Mouse (Mus musculus): Measurements from ENCODE around the gene Terb2. TPM values are rescaled to one million over a fixed set of nuclear protein-coding genes. Genes with fewer than 3 reads are reported as not detected.
A peak's percentile ranks its signal among the peaks of the same experiment; 100 is the strongest.

Gene Terb2
- total and polyA plus RNA-seq, 3 experiments, result not detected

DNA sequence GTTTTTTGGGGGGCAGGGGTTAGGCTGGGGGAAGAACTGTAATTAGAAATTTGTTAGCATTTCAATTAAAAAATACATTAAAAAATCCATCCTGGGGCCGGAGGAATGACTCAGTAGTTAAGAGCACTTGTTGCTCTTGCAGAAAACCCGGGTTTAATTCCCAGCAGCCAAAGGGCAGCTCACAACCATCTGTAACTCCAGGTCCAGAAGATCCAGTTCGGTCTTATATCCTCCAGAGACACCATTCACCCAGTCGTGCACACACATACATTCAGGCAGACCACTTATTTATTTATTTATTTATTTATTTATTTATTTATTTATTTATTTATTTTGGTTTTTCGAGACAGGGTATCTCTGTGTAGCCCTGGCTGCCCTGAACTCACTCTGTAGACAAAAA is 47.3 kb downstream of the Terb2 start:
- H3K4me1 ChIP-seq (ENCODE audit: control insufficient read depth in 1 of 2, insufficient read depth in 2 of 2, low read length in 2 of 2), result peaks cover 7 to 9% of the 10 kb centered on the region in 2 experiments
- DNase-seq (ENCODE audit: low read depth, low spot score), result peak; percentile 67
- no peaks in the 10 kb centered on the region for H3K9me3 ChIP-seq (replicated peaks; ENCODE audit: insufficient read depth, low read length)
- H3K27me3 ChIP-seq (ENCODE audit: control insufficient read depth in 1 of 2, insufficient read depth in 2 of 2, low read length in 2 of 2), result no peaks in the 10 kb centered on the region
- 0 out of 2 replicates have a peak, but pooled peaks have one; percentile 16 for TF ChIP-seq SIN3A (IDR thresholded peaks at IDR 0.05; ENCODE audit: low read length)
- TF ChIP-seq ETS1 (IDR thresholded peaks at IDR 0.05; ENCODE audit: low read depth, low read length), result no peak
- H3K9ac ChIP-seq (ENCODE audit: control insufficient read depth, low read depth, low read length, poor library complexity, severe bottlenecking), result peak overlapping the region; percentile 21; the same call in 1 of the 2 replicates
- peaks cover 9% of the 10 kb centered on the region for H3K79me2 ChIP-seq (ENCODE audit: control insufficient read depth, insufficient read depth, low read length, poor library complexity)
- peaks cover 0 to 13% of the 10 kb centered on the region in 2 experiments; a peak in 2 of 4 replicates for H3K36me3 ChIP-seq (ENCODE audit: control insufficient read depth in 1 of 2, insufficient read depth in 2 of 2, low read length in 2 of 2)
- peak overlapping the region; percentile 17 to 68; a peak in 2 of 4 replicates for H3K4me3 ChIP-seq (ENCODE audit: control insufficient read depth in 1 of 2, insufficient read depth in 1 of 2, low read depth in 2 of 2, low read length in 2 of 2)
- no peak overlapping the region for H3K27ac ChIP-seq (ENCODE audit: control insufficient read depth, low read depth, low read length)

DNA sequence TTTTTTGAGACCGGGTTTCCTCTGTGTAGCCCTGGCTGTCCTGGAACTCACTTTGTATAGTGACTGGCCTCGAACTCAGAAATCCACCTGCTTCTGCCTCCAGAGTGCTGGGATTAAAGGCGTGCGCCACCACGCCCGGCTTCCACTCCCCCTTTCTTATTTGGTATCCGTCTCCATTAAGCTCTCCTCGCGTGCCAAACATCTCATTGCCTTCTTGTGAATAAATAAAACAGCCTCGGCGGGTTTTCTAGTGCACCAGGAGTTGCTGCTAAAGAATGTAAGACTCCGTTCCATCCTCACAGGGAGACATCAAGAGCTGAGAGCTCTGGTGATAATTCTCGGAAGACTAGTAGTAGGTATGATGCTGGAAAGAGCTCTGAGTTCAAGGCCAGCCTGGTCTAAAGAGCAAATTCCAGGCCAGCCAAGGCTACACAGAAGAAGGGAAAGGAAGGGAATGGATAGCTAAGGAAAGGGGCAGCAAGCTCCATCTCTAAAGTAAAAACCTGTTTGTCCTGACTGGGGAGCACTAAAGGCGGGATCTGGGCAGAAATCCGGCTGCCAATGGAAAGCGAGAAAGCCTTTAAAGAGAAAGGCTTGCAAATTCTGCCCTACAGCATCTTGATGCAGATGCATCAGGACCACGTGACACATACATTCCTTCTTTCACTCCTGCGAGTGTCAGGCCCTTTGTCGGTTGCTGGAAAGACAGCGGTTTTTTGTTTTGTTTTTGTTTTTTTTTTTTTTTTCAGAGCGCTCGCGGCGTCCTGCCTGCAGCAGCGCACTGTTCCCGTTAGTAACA is 47.9 kb downstream of the Terb2 start:
- Histone ChIP-seq H3K9ac (ENCODE audit: control insufficient read depth, low read depth, low read length, poor library complexity, severe bottlenecking) (peak overlapping the region; percentile 86), H3K9me3 (replicated peaks; ENCODE audit: insufficient read depth, low read length) (no peaks in the 10 kb centered on the region), H3K79me2 (ENCODE audit: control insufficient read depth, insufficient read depth, low read length, poor library complexity) (peaks cover 9% of the 10 kb centered on the region), H3K4me1 (ENCODE audit: control insufficient read depth in 1 of 2, insufficient read depth in 2 of 2, low read length in 2 of 2) (peaks cover 7 to 9% of the 10 kb centered on the region in 2 experiments), H3K27ac (ENCODE audit: control insufficient read depth, low read depth, low read length) (peak overlapping the region; percentile 75), H3K4me3 (ENCODE audit: control insufficient read depth in 1 of 2, insufficient read depth in 1 of 2, low read depth in 2 of 2, low read length in 2 of 2) (peak overlapping the region; percentile 68 to 76), H3K36me3 (ENCODE audit: control insufficient read depth in 1 of 2, insufficient read depth in 2 of 2, low read length in 2 of 2) (peaks cover 0 to 13% of the 10 kb centered on the region in 2 experiments; a peak in 2 of 4 replicates), H3K27me3 (ENCODE audit: control insufficient read depth in 1 of 2, insufficient read depth in 2 of 2, low read length in 2 of 2) (no peaks in the 10 kb centered on the region)
- peak; percentile 84 for DNase-seq (ENCODE audit: low read depth, low spot score)
- TF ChIP-seq USF1 (IDR thresholded peaks at IDR 0.05; ENCODE audit: low read depth, low read length) (peak; percentile 93), CHD2 (IDR thresholded peaks at IDR 0.05; ENCODE audit: low read length) (no peak), TAL1 (IDR thresholded peaks at IDR 0.05; ENCODE audit: low read length) (no peak), NELFE (IDR thresholded peaks at IDR 0.05; ENCODE audit: low read depth, low read length) (peak; percentile 7; the same call in 1 of the 2 replicates), CTCF (IDR thresholded peaks at IDR 0.05 in 2 of 3, conservative IDR thresholded peaks at IDR 0.05 in 1 of 3; ENCODE audit: control insufficient read depth in 1 of 3, insufficient read depth in 1 of 3, low read depth in 2 of 3, low read length in 3 of 3, poor library complexity in 1 of 3, severe bottlenecking in 1 of 3) (no peak), EP300 (IDR thresholded peaks at IDR 0.05; ENCODE audit: low read depth in 1 of 2, low read length in 2 of 2) (0 out of 4 replicates have a peak, but pooled peaks of 1 of the 2 experiments have one; percentile 18), MEF2A (IDR thresholded peaks at IDR 0.05; ENCODE audit: extremely low read depth, insufficient replicate concordance, low read depth, low read length, poor library complexity, severe bottlenecking) (no peak; the same call in 1 of the 2 replicates), POLR2A (IDR thresholded peaks at IDR 0.05; ENCODE audit: control insufficient read depth in 1 of 2, insufficient read depth in 1 of 2, low read depth in 1 of 2, low read length in 2 of 2, poor library complexity in 1 of 2) (no peak), JUND (IDR thresholded peaks at IDR 0.05; ENCODE audit: low read depth, low read length) (no peak), ZMIZ1 (IDR thresholded peaks at IDR 0.05; ENCODE audit: low read depth, low read length) (0 out of 2 replicates have a peak, but pooled peaks have one; percentile 30), RAD21 (IDR thresholded peaks at IDR 0.05; ENCODE audit: low read depth, low read length) (no peak), SIN3A (IDR thresholded peaks at IDR 0.05; ENCODE audit: low read length) (peak; percentile 42), ETS1 (IDR thresholded peaks at IDR 0.05; ENCODE audit: low read depth, low read length) (no peak), UBTF (IDR thresholded peaks at IDR 0.05; ENCODE audit: borderline replicate concordance, insufficient read depth, low read depth, low read length) (no peak), NRF1 (IDR thresholded peaks at IDR 0.05; ENCODE audit: insufficient read depth, low read depth, low read length, poor library complexity, severe bottlenecking) (0 out of 2 replicates have a peak, but pooled peaks have one; percentile 13), ZKSCAN1 (IDR thresholded peaks at IDR 0.05; ENCODE audit: low read depth, low read length) (no peak), TBP (IDR thresholded peaks at IDR 0.05; ENCODE audit: low read depth, low read length) (peak; percentile 99), SMC3 (IDR thresholded peaks at IDR 0.05; ENCODE audit: low read depth, low read length) (no peak), MAZ (IDR thresholded peaks at IDR 0.05; ENCODE audit: low read depth, low read length) (no peak), MXI1 (IDR thresholded peaks at IDR 0.05; ENCODE audit: low read depth, low read length) (peak; percentile 87), CHD1 (IDR thresholded peaks at IDR 0.05; ENCODE audit: low read depth, low read length) (no peak), ZC3H11A (IDR thresholded peaks at IDR 0.05; ENCODE audit: low read depth, low read length) (no peak), BHLHE40 (IDR thresholded peaks at IDR 0.05; ENCODE audit: borderline replicate concordance, low read depth, low read length) (peak; percentile 28; the same call in 1 of the 2 replicates), MYC (IDR thresholded peaks at IDR 0.05; ENCODE audit: low read depth, low read length) (no peak; the same call in 1 of the 2 replicates), GATA1 (IDR thresholded peaks at IDR 0.05; ENCODE audit: low read depth, low read length) (no peak), HCFC1 (IDR thresholded peaks at IDR 0.05; ENCODE audit: low read depth, low read length) (peak; percentile 29; the same call in 1 of the 2 replicates), POLR2AphosphoS5 (IDR thresholded peaks at IDR 0.05; ENCODE audit: borderline replicate concordance, low read depth, low read length) (no peak), TCF12 (IDR thresholded peaks at IDR 0.05; ENCODE audit: low read depth, low read length) (0 out of 2 replicates have a peak, but pooled peaks have one; percentile 30)

Measured in MEL (cell line).